Mouse (Mus musculus): ENCODE measurements around the gene Nptxr. TPM values are rescaled to one million over a fixed set of nuclear protein-coding genes. Genes with fewer than 3 reads are reported as not detected.

Nptxr gene
- polyA plus RNA-seq, 1 experiment from 2014 or later, result 1.3 TPM

GRCm38 (mm10) chr15:79797680-79798079, 6.9 kb downstream of the Nptxr start:
- Histone ChIP-seq H3K36me3 (ENCODE audit: control insufficient read depth, insufficient read depth, low read length) (no peaks in the 10 kb centered on the region), H3K4me3 (ENCODE audit: low read length) (no peak overlapping the region), H3K4me1 (ENCODE audit: control insufficient read depth, insufficient read depth, low read length) (no peaks in the 10 kb centered on the region), H3K27me3 (replicated peaks; ENCODE audit: control insufficient read depth, insufficient read depth, low read length) (peaks cover 16% of the 10 kb centered on the region), H3K9ac (ENCODE audit: low read depth, low read length) (no peak overlapping the region), H3K27ac (ENCODE audit: low read length) (no peak overlapping the region), H3K4me2 (ENCODE audit: low read depth, low read length) (no peak overlapping the region), H3K9me3 (ENCODE audit: control insufficient read depth, low read length) (no peaks in the 10 kb centered on the region)
- 80% methylated on average over 8 of the region's 8 CpGs for WGBS
- ATAC-seq, result no peak

DNA sequence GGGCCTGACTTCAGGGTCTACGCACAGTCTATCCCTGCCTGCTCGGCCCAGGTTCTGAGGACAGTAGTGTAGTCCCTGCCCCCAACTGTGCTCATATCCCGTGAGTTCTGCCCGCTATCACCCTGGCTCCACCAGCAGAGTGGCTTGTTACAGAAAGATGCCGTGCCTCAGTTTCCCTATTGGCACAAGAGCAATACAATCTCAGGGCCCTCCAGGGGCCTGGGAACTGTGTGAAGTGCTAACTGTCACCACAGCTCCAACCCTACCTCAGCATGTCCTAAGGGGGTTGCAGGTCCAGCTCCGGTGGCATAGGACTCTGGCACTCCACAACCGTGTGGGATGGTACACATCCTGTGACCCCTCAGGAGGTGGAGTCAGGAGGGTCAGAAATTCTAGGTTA, 7.5 kb downstream of the Nptxr start:
- H3K9me3 ChIP-seq (ENCODE audit: control insufficient read depth, low read length), result no peaks in the 10 kb centered on the region

DNA sequence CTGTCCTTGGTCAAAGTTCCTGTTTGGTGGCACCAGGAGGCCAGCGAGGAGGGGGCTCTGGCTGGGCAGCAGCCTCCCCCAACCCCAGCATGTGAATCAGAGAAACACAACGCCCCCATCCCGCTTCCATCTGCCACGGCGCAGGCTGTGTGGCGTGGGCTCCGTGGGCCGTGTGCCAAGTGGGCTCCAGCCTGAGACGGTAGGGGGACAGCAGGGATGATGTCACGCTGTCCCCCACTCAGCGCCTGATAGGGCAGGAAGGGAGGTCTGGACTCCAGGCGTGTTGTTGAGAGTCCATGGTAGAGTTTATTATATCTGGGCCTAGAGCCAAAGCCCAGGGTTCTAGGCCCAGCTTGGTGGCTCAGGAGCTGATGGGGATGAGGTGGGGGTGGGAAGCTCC, 8.3 kb downstream of the Nptxr start:
- H3K4me1 ChIP-seq (ENCODE audit: control insufficient read depth, insufficient read depth, low read length), result no peaks in the 10 kb centered on the region
- no peaks in the 10 kb centered on the region for H3K36me3 ChIP-seq (ENCODE audit: control insufficient read depth, insufficient read depth, low read length)
- WGBS, result 79% methylated on average over 12 of the region's 12 CpGs
- no peak overlapping the region for H3K4me2 ChIP-seq (ENCODE audit: low read depth, low read length)
- no peak overlapping the region for H3K9ac ChIP-seq (ENCODE audit: low read depth, low read length)
- H3K27ac ChIP-seq (ENCODE audit: low read length), result no peak overlapping the region
- ATAC-seq, result no peak
- H3K4me3 ChIP-seq (ENCODE audit: low read length), result no peak overlapping the region
- H3K27me3 ChIP-seq (replicated peaks; ENCODE audit: control insufficient read depth, insufficient read depth, low read length), result peaks cover 5% of the 10 kb centered on the region
- H3K9me3 ChIP-seq (ENCODE audit: control insufficient read depth, low read length), result no peaks in the 10 kb centered on the region

More for the DNA sequence above, 7.5 kb downstream of the Nptxr start:
- no peak for ATAC-seq
- Histone ChIP-seq H3K4me3 (ENCODE audit: low read length) (no peak overlapping the region), H3K4me2 (ENCODE audit: low read depth, low read length) (no peak overlapping the region), H3K4me1 (ENCODE audit: control insufficient read depth, insufficient read depth, low read length) (no peaks in the 10 kb centered on the region), H3K36me3 (ENCODE audit: control insufficient read depth, insufficient read depth, low read length) (no peaks in the 10 kb centered on the region), H3K27me3 (replicated peaks; ENCODE audit: control insufficient read depth, insufficient read depth, low read length) (peaks cover 11% of the 10 kb centered on the region), H3K27ac (ENCODE audit: low read length) (no peak overlapping the region), H3K9ac (ENCODE audit: low read depth, low read length) (no peak overlapping the region)
- WGBS, result 87% methylated on average over 7 of the region's 7 CpGs

GRCm38 (mm10) chr15:79794173-79794572, 10.4 kb downstream of the Nptxr start:
- no peaks in the 10 kb centered on the region for H3K4me1 ChIP-seq (ENCODE audit: control insufficient read depth, insufficient read depth, low read length)
- no peak overlapping the region for H3K9ac ChIP-seq (ENCODE audit: low read depth, low read length)
- H3K27ac ChIP-seq (ENCODE audit: low read length), result no peak overlapping the region
- H3K36me3 ChIP-seq (ENCODE audit: control insufficient read depth, insufficient read depth, low read length), result no peaks in the 10 kb centered on the region
- 22% methylated on average over 20 of the region's 20 CpGs for WGBS
- H3K9me3 ChIP-seq (ENCODE audit: control insufficient read depth, low read length), result no peaks in the 10 kb centered on the region
- no peak overlapping the region for H3K4me3 ChIP-seq (ENCODE audit: low read length)
- no peak overlapping the region for H3K4me2 ChIP-seq (ENCODE audit: low read depth, low read length)
- H3K27me3 ChIP-seq (replicated peaks; ENCODE audit: control insufficient read depth, insufficient read depth, low read length), result peaks cover 2% of the 10 kb centered on the region; the same call in 1 of the 2 replicates
- ATAC-seq, result no peak

DNA sequence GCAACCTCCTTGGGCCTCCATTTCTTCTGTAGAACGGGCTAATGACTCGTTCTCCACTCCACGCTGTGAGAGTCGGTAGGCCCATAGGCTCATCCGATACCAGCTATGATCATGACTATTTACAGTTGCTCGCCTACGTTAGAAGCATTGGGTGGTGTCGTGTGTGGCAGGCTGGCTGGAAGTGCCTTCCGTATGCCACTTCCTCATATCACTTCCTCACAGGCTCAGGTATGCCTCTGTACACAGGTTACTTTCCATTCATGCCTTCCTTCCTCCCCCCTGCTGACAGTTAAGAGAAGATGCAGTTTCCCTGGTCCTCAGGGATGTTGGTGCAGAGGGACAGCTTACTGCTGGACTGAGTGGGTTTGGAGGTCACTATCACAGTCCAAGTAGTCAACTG, 11.5 kb downstream of the Nptxr start:
- no peak overlapping the region for H3K4me2 ChIP-seq (ENCODE audit: low read depth, low read length)
- H3K9ac ChIP-seq (ENCODE audit: low read depth, low read length), result no peak overlapping the region
- no peak overlapping the region for H3K4me3 ChIP-seq (ENCODE audit: low read length)
- H3K9me3 ChIP-seq (ENCODE audit: control insufficient read depth, low read length), result no peaks in the 10 kb centered on the region
- H3K4me1 ChIP-seq (ENCODE audit: control insufficient read depth, insufficient read depth, low read length), result no peaks in the 10 kb centered on the region
- H3K27me3 ChIP-seq (replicated peaks; ENCODE audit: control insufficient read depth, insufficient read depth, low read length), result peaks cover 2% of the 10 kb centered on the region; the same call in 1 of the 2 replicates
- H3K27ac ChIP-seq (ENCODE audit: low read length), result no peak overlapping the region
- H3K36me3 ChIP-seq (ENCODE audit: control insufficient read depth, insufficient read depth, low read length), result no peaks in the 10 kb centered on the region
- WGBS, result 88% methylated on average over 9 of the region's 9 CpGs
- no peak for ATAC-seq

GRCm38 (mm10) chr15:79792455-79792854, 12.1 kb downstream of the Nptxr start:
- H3K4me1 ChIP-seq (ENCODE audit: control insufficient read depth, insufficient read depth, low read length), result no peaks in the 10 kb centered on the region
- H3K36me3 ChIP-seq (ENCODE audit: control insufficient read depth, insufficient read depth, low read length), result no peaks in the 10 kb centered on the region
- H3K27ac ChIP-seq (ENCODE audit: low read length), result no peak overlapping the region
- no peak overlapping the region for H3K9ac ChIP-seq (ENCODE audit: low read depth, low read length)
- no peak overlapping the region for H3K4me2 ChIP-seq (ENCODE audit: low read depth, low read length)
- peak; percentile 13; the same call in 1 of the 2 replicates for ATAC-seq
- 24% methylated on average over 19 of the region's 19 CpGs for WGBS
- H3K27me3 ChIP-seq (replicated peaks; ENCODE audit: control insufficient read depth, insufficient read depth, low read length), result no peaks in the 10 kb centered on the region
- no peak overlapping the region for H3K4me3 ChIP-seq (ENCODE audit: low read length)
- H3K9me3 ChIP-seq (ENCODE audit: control insufficient read depth, low read length), result no peaks in the 10 kb centered on the region

GRCm38 (mm10) chr15:79791502-79791901, 13.1 kb downstream of the Nptxr start:
- H3K9ac ChIP-seq (ENCODE audit: low read depth, low read length), result no peak overlapping the region
- H3K9me3 ChIP-seq (ENCODE audit: control insufficient read depth, low read length), result no peaks in the 10 kb centered on the region
- no peaks in the 10 kb centered on the region for H3K4me1 ChIP-seq (ENCODE audit: control insufficient read depth, insufficient read depth, low read length)
- ATAC-seq, result no peak
- H3K36me3 ChIP-seq (ENCODE audit: control insufficient read depth, insufficient read depth, low read length), result no peaks in the 10 kb centered on the region
- no peak overlapping the region for H3K27ac ChIP-seq (ENCODE audit: low read length)
- H3K4me2 ChIP-seq (ENCODE audit: low read depth, low read length), result no peak overlapping the region
- H3K4me3 ChIP-seq (ENCODE audit: low read length), result no peak overlapping the region
- 2% methylated on average over 12 of the region's 12 CpGs for WGBS
- H3K27me3 ChIP-seq (replicated peaks; ENCODE audit: control insufficient read depth, insufficient read depth, low read length), result no peaks in the 10 kb centered on the region

DNA sequence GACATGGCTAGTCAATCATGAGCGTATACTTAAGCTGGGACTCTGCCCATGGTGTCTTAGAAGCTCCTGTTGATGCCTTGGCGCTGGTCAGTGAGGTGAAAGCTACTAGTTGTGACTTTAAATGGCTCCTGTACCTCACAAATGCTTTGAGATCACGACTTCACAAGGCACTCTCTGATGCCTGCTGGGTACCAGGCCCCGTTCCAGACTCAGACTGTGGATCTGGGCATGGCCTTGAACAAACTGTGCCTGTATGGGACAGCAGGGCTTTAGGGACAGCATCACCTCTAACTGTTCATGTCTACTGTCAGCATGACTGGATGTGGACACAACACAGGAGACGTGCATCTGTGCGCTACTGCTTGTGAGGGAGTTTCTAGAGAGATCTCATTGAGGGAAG, 13.7 kb downstream of the Nptxr start:
- WGBS, result 84% methylated on average over 6 of the region's 6 CpGs
- H3K27me3 ChIP-seq (replicated peaks; ENCODE audit: control insufficient read depth, insufficient read depth, low read length), result no peaks in the 10 kb centered on the region

DNA sequence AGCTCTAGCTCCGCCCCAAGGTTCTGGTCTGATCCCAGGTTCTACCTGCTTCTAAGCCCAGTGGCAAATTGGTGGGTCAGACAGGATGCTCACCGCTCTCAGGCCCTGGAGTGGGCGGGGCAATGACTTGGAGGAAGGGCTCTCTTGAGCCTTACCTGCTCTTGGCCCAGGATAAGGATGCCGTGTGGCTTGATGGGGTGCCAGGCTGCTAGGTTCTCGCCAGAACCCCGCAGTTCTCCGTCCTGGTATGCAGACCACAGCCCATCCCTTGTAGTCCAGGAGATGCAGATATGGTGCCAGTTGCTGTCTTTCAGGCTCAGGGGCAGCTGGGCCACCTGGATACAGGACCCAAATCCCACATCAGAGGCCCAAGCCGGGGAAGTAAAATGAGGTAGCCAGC, 14.5 kb downstream of the Nptxr start:
- H3K4me2 ChIP-seq (ENCODE audit: low read depth, low read length), result no peak overlapping the region
- no peak overlapping the region for H3K27ac ChIP-seq (ENCODE audit: low read length)
- ATAC-seq, result no peak
- 50% methylated on average over 8 of the region's 8 CpGs for WGBS
- no peak overlapping the region for H3K9ac ChIP-seq (ENCODE audit: low read depth, low read length)
- no peaks in the 10 kb centered on the region for H3K9me3 ChIP-seq (ENCODE audit: control insufficient read depth, low read length)
- H3K4me3 ChIP-seq (ENCODE audit: low read length), result no peak overlapping the region
- no peaks in the 10 kb centered on the region for H3K4me1 ChIP-seq (ENCODE audit: control insufficient read depth, insufficient read depth, low read length)
- H3K27me3 ChIP-seq (replicated peaks; ENCODE audit: control insufficient read depth, insufficient read depth, low read length), result no peaks in the 10 kb centered on the region
- H3K36me3 ChIP-seq (ENCODE audit: control insufficient read depth, insufficient read depth, low read length), result no peaks in the 10 kb centered on the region

More for the DNA sequence above, 13.7 kb downstream of the Nptxr start:
- Histone ChIP-seq H3K9ac (ENCODE audit: low read depth, low read length) (no peak overlapping the region), H3K9me3 (ENCODE audit: control insufficient read depth, low read length) (no peaks in the 10 kb centered on the region), H3K4me3 (ENCODE audit: low read length) (no peak overlapping the region), H3K36me3 (ENCODE audit: control insufficient read depth, insufficient read depth, low read length) (no peaks in the 10 kb centered on the region), H3K27ac (ENCODE audit: low read length) (no peak overlapping the region), H3K4me2 (ENCODE audit: low read depth, low read length) (no peak overlapping the region), H3K4me1 (ENCODE audit: control insufficient read depth, insufficient read depth, low read length) (no peaks in the 10 kb centered on the region)
- no peak for ATAC-seq

- Histone ChIP-seq H3K4me1 (ENCODE audit: control insufficient read depth, insufficient read depth, low read length) (no peaks in the 10 kb centered on the region), H3K4me3 (ENCODE audit: low read length) (no peak overlapping the region), H3K9me3 (ENCODE audit: control insufficient read depth, low read length) (no peaks in the 10 kb centered on the region), H3K27ac (ENCODE audit: low read length) (no peak overlapping the region), H3K27me3 (replicated peaks; ENCODE audit: control insufficient read depth, insufficient read depth, low read length) (no peaks in the 10 kb centered on the region), H3K4me2 (ENCODE audit: low read depth, low read length) (no peak overlapping the region), H3K9ac (ENCODE audit: low read depth, low read length) (no peak overlapping the region), H3K36me3 (ENCODE audit: control insufficient read depth, insufficient read depth, low read length) (no peaks in the 10 kb centered on the region)
- no peak for ATAC-seq
- 61% methylated on average over 8 of the region's 8 CpGs for WGBS
Observed at GRCm38 (mm10) chr15:79787815-79788214, 16.8 kb downstream of the Nptxr start.
